Mouse (Mus musculus): ENCODE results near the gene Tspo.

- TF ChIP-seq CTCF (IDR thresholded peaks at IDR 0.05 in 2 of 3, conservative IDR thresholded peaks at IDR 0.05 in 1 of 3; ENCODE audit: control insufficient read depth in 1 of 3, insufficient read depth in 1 of 3, low read depth in 2 of 3, low read length in 3 of 3, poor library complexity in 1 of 3, severe bottlenecking in 1 of 3) (peak; percentile 29 to 60 (median 53); a peak in 5 of 6 replicates), TBP (IDR thresholded peaks at IDR 0.05; ENCODE audit: low read depth, low read length) (no peak), GATA1 (IDR thresholded peaks at IDR 0.05; ENCODE audit: low read depth, low read length) (no peak), EP300 (IDR thresholded peaks at IDR 0.05; ENCODE audit: low read depth in 1 of 2, low read length in 2 of 2) (no peak), POLR2A (IDR thresholded peaks at IDR 0.05; ENCODE audit: control insufficient read depth in 1 of 2, insufficient read depth in 1 of 2, low read depth in 1 of 2, low read length in 2 of 2, poor library complexity in 1 of 2) (no peak), MAX (IDR thresholded peaks at IDR 0.05; ENCODE audit: low read length) (no peak), CHD1 (IDR thresholded peaks at IDR 0.05; ENCODE audit: low read depth, low read length) (no peak), ZKSCAN1 (IDR thresholded peaks at IDR 0.05; ENCODE audit: low read depth, low read length) (no peak), SIN3A (IDR thresholded peaks at IDR 0.05; ENCODE audit: low read length) (no peak)
Observed at GRCm38 (mm10) chr15:83570641-83571040, 7.2 kb downstream of the Tspo start.

All from MEL (cell line).